Mouse (Mus musculus) C2C12 (cell line): Measurements from ENCODE around the gene Gm42688.

Source experiments
- CEBPB ChIP-seq: IDR thresholded peaks from one replicate; pipeline ENCODE4 v1.6.1; 2011; ENCODE audit warnings: low read depth, mild to moderate bottlenecking, control low read depth, moderate library complexity
- CTCF ChIP-seq: IDR thresholded peaks from one replicate; pipeline ENCODE4 v1.5.1; 2011; ENCODE audit not compliant: control insufficient read depth, insufficient read depth, insufficient read length
- MAX ChIP-seq: IDR thresholded peaks from one replicate; pipeline ENCODE4 v1.6.1; 2011; ENCODE audit warnings: mild to moderate bottlenecking, control low read depth
- MYOD1 ChIP-seq: IDR thresholded peaks from one replicate; pipeline ENCODE4 v1.6.1; 2011; ENCODE audit warnings: low read depth; ENCODE audit not compliant: control insufficient read depth, insufficient read length
- MYOG ChIP-seq: IDR thresholded peaks from one replicate; pipeline ENCODE4 v1.6.1; 2011; ENCODE audit not compliant: control insufficient read depth, insufficient read length; ENCODE audit errors: extremely low read depth
- USF1 ChIP-seq: IDR thresholded peaks from one replicate; pipeline ENCODE4 v1.6.1; 2011; ENCODE audit warnings: low read depth, mild to moderate bottlenecking, control low read depth, moderate library complexity

- TF ChIP-seq MYOD1 = no peak
- TF ChIP-seq CTCF = no peak
- TF ChIP-seq CEBPB = no peak
- no peak for TF ChIP-seq MYOG
- TF ChIP-seq MAX = no peak
- TF ChIP-seq USF1 = no peak
Measured at GRCm38 (mm10) chr6:83080210-83080609, 21.2 kb upstream of the Gm42688 start.
